Mouse (Mus musculus) embryonic facial prominence, embryonic 11.5 days (tissue): Measurements from ENCODE around the gene A230072I06Rik. TPM values are rescaled to one million over a fixed set of nuclear protein-coding genes. Genes with fewer than 3 reads are reported as not detected.

Source experiments
- ATAC-seq: fragments of 200-750 bp; cut with Nextera tagmentation; replicated peaks from 2 replicates; pipeline ENCODE4 v1.8.0; 2017; ENCODE audit warnings: low read depth; ENCODE audit not compliant: insufficient number of reproducible peaks, low FRiP score, low TSS enrichment
- DNase-seq: peaks from one replicate; pipeline ENCODE4 v3.0.0-alpha.2; 2015; ENCODE audit warnings: low spot score
- H3K27ac ChIP-seq: fragments of 300-500 bp; sonication (generic); replicated peaks from 2 replicates; pipeline ENCODE4 v1.5.1; 2014; ENCODE audit warnings: mild to moderate bottlenecking, low read depth, low read length, control low read depth
- H3K27me3 ChIP-seq: fragments of 300-500 bp; sonication (generic); 2 replicates; pipeline ENCODE4 v1.6.1; 2014; ENCODE audit warnings: mild to moderate bottlenecking, low read length, moderate library complexity, mixed read lengths; ENCODE audit not compliant: control insufficient read depth, insufficient read depth
- H3K36me3 ChIP-seq: fragments of 300-500 bp; sonication (generic); replicated peaks from 2 replicates; pipeline ENCODE4 v1.6.1; 2014; ENCODE audit warnings: low read depth, mild to moderate bottlenecking, low read length, moderate library complexity, mixed read lengths; ENCODE audit not compliant: control insufficient read depth, insufficient read depth
- H3K4me1 ChIP-seq: fragments of 300-500 bp; sonication (generic); 2 replicates; pipeline ENCODE4 v1.6.1; 2014; ENCODE audit warnings: low read length, mixed read lengths; ENCODE audit not compliant: control insufficient read depth, insufficient read depth
- H3K4me2 ChIP-seq: fragments of 300-500 bp; sonication (generic); 2 replicates; pipeline ENCODE4 v1.6.1; 2014; ENCODE audit warnings: low read depth, mild to moderate bottlenecking, control low read depth, low read length, moderate library complexity
- H3K4me3 ChIP-seq: fragments of 300-500 bp; sonication (generic); 2 replicates; pipeline ENCODE4 v1.5.1; 2014; ENCODE audit warnings: low read depth, low read length, control low read depth
- H3K9ac ChIP-seq: fragments of 300-500 bp; sonication (generic); replicated peaks from 2 replicates; pipeline ENCODE4 v1.6.1; 2014; ENCODE audit warnings: mild to moderate bottlenecking, control low read depth, low read length
- H3K9me3 ChIP-seq: fragments of 300-500 bp; sonication (generic); replicated peaks from 2 replicates; pipeline ENCODE4 v1.6.1; 2016; ENCODE audit warnings: mild to moderate bottlenecking, low read length, inconsistent platforms, mixed read lengths; ENCODE audit not compliant: control insufficient read depth
- WGBS: fragments of 180-500 bp; shearing (Covaris S2); extraction: QIAGEN DNeasy Blood & Tissue Kit; methylation state at CpG from one replicate; pipeline ENCODE4 v1.1.7; 2014; 5-methylcytosine and 5-hydroxymethylcytosine counted together
- polyA plus RNA-seq: library from polyadenylated mRNA; unstranded; fragments of >200 nt; fragmentation: Nextera tagmentation; extraction: Ambion mirVana; gene quantifications from 2 replicates; pipeline ENCODE4 v1.2.1, GENCODE M21; 2014

A230072I06Rik gene
- polyA plus RNA-seq, 1 experiment from 2014 or later: not detected

- Histone ChIP-seq H3K4me2 (no peak overlapping the region), H3K4me3 (no peak overlapping the region), H3K27me3 (peaks cover 3% of the 10 kb centered on the region), H3K4me1 (no peaks in the 10 kb centered on the region), H3K36me3 (no peaks in the 10 kb centered on the region), H3K9ac (no peak overlapping the region), H3K27ac (no peak overlapping the region), H3K9me3 (no peaks in the 10 kb centered on the region)
- 33% methylated on average over 16 of the region's 16 CpGs for WGBS
- DNase-seq (no peak), ATAC-seq (no peak)
Measured at GRCm38 (mm10) chr8:12312975-12313734, 34.5 kb downstream of the A230072I06Rik start.

- WGBS: 54% methylated on average over 11 of the region's 11 CpGs
- ATAC-seq: no peak
- peaks cover 3% of the 10 kb centered on the region for H3K27me3 ChIP-seq
Measured at GRCm38 (mm10) chr8:12314258-12314657, 35.6 kb downstream of the A230072I06Rik start.

GRCm38 (mm10) chr8:12315177-12315576 lies 36.6 kb downstream of the A230072I06Rik start:
- Histone ChIP-seq H3K4me2 (no peak overlapping the region), H3K9ac (no peak overlapping the region), H3K27ac (no peak overlapping the region), H3K27me3 (peaks cover 3% of the 10 kb centered on the region), H3K4me1 (no peaks in the 10 kb centered on the region), H3K4me3 (no peak overlapping the region), H3K36me3 (no peaks in the 10 kb centered on the region), H3K9me3 (no peaks in the 10 kb centered on the region)
- WGBS: 71% methylated on average over 5 of the region's 5 CpGs
- no peak for DNase-seq
- ATAC-seq: no peak

More at GRCm38 (mm10) chr8:12314258-12314657, 35.6 kb downstream of the A230072I06Rik start:
- DNase-seq: no peak
- H3K4me3 ChIP-seq: no peak overlapping the region
- H3K4me1 ChIP-seq: no peaks in the 10 kb centered on the region
- H3K4me2 ChIP-seq: no peak overlapping the region
- no peak overlapping the region for H3K9ac ChIP-seq
- H3K36me3 ChIP-seq: no peaks in the 10 kb centered on the region
- no peaks in the 10 kb centered on the region for H3K9me3 ChIP-seq
- no peak overlapping the region for H3K27ac ChIP-seq

GRCm38 (mm10) chr8:12319755-12320455 lies 41.3 kb downstream of the A230072I06Rik start:
- H3K4me2 ChIP-seq: no peak overlapping the region
- H3K4me1 ChIP-seq: peaks cover 5% of the 10 kb centered on the region; the same call in 1 of the 2 replicates
- DNase-seq: no peak
- no peak overlapping the region for H3K27ac ChIP-seq
- H3K4me3 ChIP-seq: no peak overlapping the region
- H3K9ac ChIP-seq: no peak overlapping the region
- H3K9me3 ChIP-seq: no peaks in the 10 kb centered on the region
- WGBS: 76% methylated on average over 11 of the region's 11 CpGs
- no peak for ATAC-seq
- peaks cover 9% of the 10 kb centered on the region for H3K27me3 ChIP-seq
- no peaks in the 10 kb centered on the region for H3K36me3 ChIP-seq

- peaks cover 8% of the 10 kb centered on the region for H3K27me3 ChIP-seq
- WGBS: 77% methylated on average over 6 of the region's 6 CpGs
- no peak for ATAC-seq
- H3K27ac ChIP-seq: no peak overlapping the region
- no peak overlapping the region for H3K4me2 ChIP-seq
- H3K4me3 ChIP-seq: no peak overlapping the region
- H3K4me1 ChIP-seq: peaks cover 5% of the 10 kb centered on the region; the same call in 1 of the 2 replicates
- no peaks in the 10 kb centered on the region for H3K9me3 ChIP-seq
- DNase-seq: no peak
- H3K9ac ChIP-seq: no peak overlapping the region
- H3K36me3 ChIP-seq: no peaks in the 10 kb centered on the region
Measured at GRCm38 (mm10) chr8:12322071-12322470, 43.5 kb downstream of the A230072I06Rik start.

GRCm38 (mm10) chr8:12323238-12323637 lies 44.6 kb downstream of the A230072I06Rik start:
- no peaks in the 10 kb centered on the region for H3K36me3 ChIP-seq
- no peak overlapping the region for H3K4me3 ChIP-seq
- no peak overlapping the region for H3K27ac ChIP-seq
- no peak overlapping the region for H3K9ac ChIP-seq
- no peak overlapping the region for H3K4me2 ChIP-seq
- WGBS: 70% methylated on average over 3 of the region's 3 CpGs
- no peak for ATAC-seq
- no peak for DNase-seq
- H3K27me3 ChIP-seq: peaks cover 8% of the 10 kb centered on the region
- H3K4me1 ChIP-seq: peaks cover 5% of the 10 kb centered on the region; the same call in 1 of the 2 replicates
- H3K9me3 ChIP-seq: no peaks in the 10 kb centered on the region

GRCm38 (mm10) chr8:12324561-12324960 lies 45.9 kb downstream of the A230072I06Rik start:
- Histone ChIP-seq H3K27me3 (peaks cover 8% of the 10 kb centered on the region), H3K27ac (no peak overlapping the region), H3K9ac (no peak overlapping the region), H3K4me3 (no peak overlapping the region), H3K9me3 (no peaks in the 10 kb centered on the region), H3K4me1 (peaks cover 5% of the 10 kb centered on the region; the same call in 1 of the 2 replicates), H3K4me2 (no peak overlapping the region), H3K36me3 (no peaks in the 10 kb centered on the region)
- ATAC-seq (no peak), DNase-seq (peak; percentile 14)
- 27% methylated on average over 10 of the region's 10 CpGs for whole genome bisulfite sequencing
